Mouse (Mus musculus): Measurements from ENCODE around the gene Stt3b. TPM values are rescaled to one million over a fixed set of nuclear protein-coding genes. Genes with fewer than 3 reads are reported as not detected.
A peak's percentile ranks its signal among the peaks of the same experiment; 100 is the strongest.

Stt3b gene
- 134 TPM for polyA plus RNA-seq (2021)

DNA sequence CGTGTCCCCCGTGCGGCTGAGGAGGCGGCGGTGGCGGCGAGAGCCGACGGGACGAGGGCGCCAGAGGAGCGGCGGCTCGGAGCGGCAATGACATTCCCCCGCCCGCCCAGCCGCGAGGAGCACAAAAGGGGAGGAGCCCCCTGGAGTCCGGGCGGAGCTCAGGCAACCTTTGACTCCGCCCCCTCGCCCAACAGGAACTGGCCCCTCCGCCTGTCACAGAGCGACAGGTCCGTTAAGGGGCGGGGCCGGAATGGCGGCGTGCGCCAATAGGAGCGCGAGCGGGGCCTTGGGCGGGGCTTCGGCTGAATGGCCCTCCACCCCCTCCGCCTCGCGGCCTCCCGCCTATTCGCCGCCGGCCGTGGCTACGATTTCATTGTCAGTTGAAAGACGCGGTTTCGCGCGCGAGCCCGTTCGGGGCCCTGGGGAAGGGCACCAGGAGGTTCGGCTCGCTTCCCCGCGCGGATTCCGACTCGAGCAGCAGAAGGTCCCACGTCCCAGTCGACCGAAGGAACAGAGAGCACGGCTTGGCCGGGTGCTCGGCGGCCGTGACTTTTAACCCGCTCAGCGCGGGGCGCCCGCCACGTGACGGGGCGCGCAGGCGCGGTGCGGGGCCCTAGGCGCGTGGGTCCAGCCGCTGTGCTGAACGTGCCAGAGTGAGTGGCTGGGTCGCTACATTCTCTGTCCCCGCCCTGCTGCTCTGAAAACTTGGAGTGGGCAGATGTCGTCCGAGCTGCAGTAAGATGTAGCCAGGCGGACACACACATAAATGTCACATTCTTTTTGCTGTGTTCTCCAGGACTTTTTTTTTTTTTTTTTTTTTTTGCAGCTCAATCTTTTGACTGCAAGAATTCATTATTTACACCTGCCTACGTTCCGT, at the start of gene Stt3b:
TSS of gene Stt3b (minus strand) at position 76 of the 877 bp plus-strand sequence.
- in situ Hi-C loops (cut with MboI; ENCODE audit: low pct_unique_long_range_greater_than_20kb): loop anchor here (10.0 kb wide), 2 partner anchors 194 to 394 kb away; no protein-coding TSS in a partner anchor
- H3K27me3 ChIP-seq: no peaks in the 10 kb centered on the region
- ATAC-seq (peak; percentile 89), DNase-seq (ENCODE audit: low read depth, low spot score) (peak; percentile 94)
- TF ChIP-seq CTCF (IDR thresholded peaks at IDR 0.05): no peak
- CTCF ChIA-PET: interaction anchor here (0.6 kb wide), 1 partner anchor 16 kb away, joined by 3 read pairs; no protein-coding TSS in a partner anchor
- POLR2A ChIA-PET: interaction anchor here (0.7 to 1.2 kb wide), 2 partner anchors 14 to 333 kb away, joined by 3 to 12 read pairs; no protein-coding TSS in a partner anchor

DNA sequence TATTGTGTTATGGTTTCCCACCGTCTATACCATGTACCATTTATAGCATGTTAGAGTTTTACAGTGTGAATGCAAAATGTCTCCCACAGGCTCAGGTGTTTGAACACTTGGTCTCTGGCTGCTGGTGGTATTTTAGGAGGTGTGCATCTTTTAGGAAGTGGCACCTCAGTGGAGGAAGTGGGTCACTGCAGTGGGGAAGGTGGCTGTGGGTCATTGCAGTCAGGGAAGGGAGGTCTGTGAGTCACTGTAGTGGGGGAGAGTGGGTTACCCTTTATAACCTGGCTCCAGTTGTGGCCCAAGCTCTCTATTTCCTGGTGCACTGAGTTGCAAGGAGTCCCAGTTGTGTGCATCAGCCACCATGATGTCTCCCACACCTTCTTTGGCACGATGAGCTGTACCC, 48.2 kb upstream of the Stt3b start:
- in situ Hi-C loops (cut with MboI; ENCODE audit: low pct_unique_long_range_greater_than_20kb): no loop called here
- DNase-seq (ENCODE audit: low read depth, low spot score) (no peak), ATAC-seq (no peak)
- H3K27me3 ChIP-seq: peaks cover 3% of the 10 kb centered on the region
- CTCF ChIA-PET: interaction anchor here (0.7 kb wide), 1 partner anchor 17 kb away, joined by 3 read pairs; no protein-coding TSS in a partner anchor
- TF ChIP-seq CTCF (IDR thresholded peaks at IDR 0.05): no peak
- POLR2A ChIA-PET: no interaction called here

DNA sequence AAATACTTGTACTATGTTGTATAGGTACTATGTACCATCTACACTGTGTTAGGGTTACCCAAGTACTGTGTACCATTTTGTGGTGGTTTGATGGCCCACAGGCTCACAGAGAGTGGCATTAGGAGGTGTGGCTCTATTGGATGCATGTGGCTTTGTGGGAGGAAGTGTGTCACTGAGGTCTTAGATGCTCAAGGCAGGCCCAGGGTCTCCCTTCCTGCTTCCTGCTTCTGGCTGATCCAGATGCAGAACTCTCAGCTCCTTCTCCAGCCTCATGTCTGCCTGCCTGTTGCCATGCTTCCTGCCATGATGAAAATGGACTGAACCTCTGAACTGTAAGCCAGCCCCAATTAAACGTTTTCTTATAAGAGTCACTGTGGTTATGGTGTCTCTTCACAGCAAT, 47.8 kb upstream of the Stt3b start:
- in situ Hi-C loops (cut with MboI; ENCODE audit: low pct_unique_long_range_greater_than_20kb): no loop called here

DNA sequence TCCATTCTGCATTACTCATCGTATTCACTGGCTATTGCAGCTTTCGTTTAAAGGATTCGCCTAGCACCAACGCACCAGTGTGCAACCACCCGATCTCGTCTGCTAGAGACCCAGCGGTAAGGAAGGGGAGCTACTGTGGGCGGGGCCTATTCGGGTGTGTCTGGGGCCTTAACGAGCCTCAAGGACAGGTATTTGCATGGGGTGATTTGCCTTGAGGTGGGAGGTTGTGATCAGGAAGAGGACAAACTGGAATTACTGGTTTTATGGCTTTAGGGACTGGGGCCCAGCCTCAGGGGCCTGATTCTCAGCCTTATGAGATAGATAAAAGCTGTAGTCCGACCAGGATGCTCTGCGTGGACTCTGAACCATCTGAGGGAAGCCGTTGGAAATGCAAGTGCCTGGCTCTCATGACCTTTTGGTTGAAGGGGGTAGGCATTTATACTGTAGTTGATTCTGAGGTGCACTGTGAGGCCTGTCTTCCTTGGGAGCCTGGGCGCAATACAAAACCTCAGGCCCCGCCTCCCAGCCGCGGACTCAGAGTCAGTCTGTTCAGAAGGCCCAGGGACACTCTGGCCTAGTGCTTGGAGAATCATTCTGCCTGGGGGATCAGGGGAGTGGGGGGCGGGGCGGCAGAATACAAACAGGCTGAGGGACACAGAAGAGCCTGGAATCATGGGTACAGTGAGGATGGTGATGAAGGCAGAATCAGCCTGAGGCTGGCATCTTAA, 46.7 kb upstream of the Stt3b start:
- DNase-seq (ENCODE audit: low read depth, low spot score) (no peak), ATAC-seq (no peak)
- ChIA-PET POLR2A (no interaction called here), CTCF (no interaction called here)
- peaks cover 6% of the 10 kb centered on the region for H3K27me3 ChIP-seq
- no peak for TF ChIP-seq CTCF (IDR thresholded peaks at IDR 0.05)
- in situ Hi-C loops (cut with MboI; ENCODE audit: low pct_unique_long_range_greater_than_20kb): no loop called here

More for the DNA sequence above, 47.8 kb upstream of the Stt3b start:
- ChIA-PET CTCF (no interaction called here), POLR2A (no interaction called here)
- H3K27me3 ChIP-seq: peaks cover 3% of the 10 kb centered on the region
- DNase-seq (ENCODE audit: low read depth, low spot score): no peak
- no peak for ATAC-seq
- TF ChIP-seq CTCF (IDR thresholded peaks at IDR 0.05): no peak

DNA sequence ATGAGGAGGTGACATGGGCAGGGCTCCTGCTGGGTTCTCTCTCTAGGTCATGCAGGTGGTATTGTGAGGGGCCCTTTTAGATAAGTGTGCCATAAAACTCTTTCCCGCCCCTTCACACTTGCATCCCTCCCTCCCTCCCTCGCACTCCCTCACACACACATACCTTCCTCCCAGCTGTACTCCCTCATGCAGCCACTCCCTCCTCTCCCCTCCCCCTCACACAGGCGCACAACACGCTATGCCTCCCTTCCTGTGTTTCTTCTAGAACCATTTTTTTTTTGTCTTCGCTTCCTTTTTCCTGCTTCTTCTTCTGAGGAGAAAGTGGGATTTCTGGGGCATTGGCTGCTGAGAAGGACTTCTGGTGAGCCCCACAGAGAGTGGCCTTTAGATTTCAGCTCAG, 45.8 kb upstream of the Stt3b start:
- DNase-seq (ENCODE audit: low read depth, low spot score) (no peak), ATAC-seq (no peak)
- H3K27me3 ChIP-seq: peaks cover 6% of the 10 kb centered on the region
- in situ Hi-C loops (cut with MboI; ENCODE audit: low pct_unique_long_range_greater_than_20kb): no loop called here
- POLR2A ChIA-PET: no interaction called here
- CTCF ChIA-PET: no interaction called here
- no peak for TF ChIP-seq CTCF (IDR thresholded peaks at IDR 0.05)

DNA sequence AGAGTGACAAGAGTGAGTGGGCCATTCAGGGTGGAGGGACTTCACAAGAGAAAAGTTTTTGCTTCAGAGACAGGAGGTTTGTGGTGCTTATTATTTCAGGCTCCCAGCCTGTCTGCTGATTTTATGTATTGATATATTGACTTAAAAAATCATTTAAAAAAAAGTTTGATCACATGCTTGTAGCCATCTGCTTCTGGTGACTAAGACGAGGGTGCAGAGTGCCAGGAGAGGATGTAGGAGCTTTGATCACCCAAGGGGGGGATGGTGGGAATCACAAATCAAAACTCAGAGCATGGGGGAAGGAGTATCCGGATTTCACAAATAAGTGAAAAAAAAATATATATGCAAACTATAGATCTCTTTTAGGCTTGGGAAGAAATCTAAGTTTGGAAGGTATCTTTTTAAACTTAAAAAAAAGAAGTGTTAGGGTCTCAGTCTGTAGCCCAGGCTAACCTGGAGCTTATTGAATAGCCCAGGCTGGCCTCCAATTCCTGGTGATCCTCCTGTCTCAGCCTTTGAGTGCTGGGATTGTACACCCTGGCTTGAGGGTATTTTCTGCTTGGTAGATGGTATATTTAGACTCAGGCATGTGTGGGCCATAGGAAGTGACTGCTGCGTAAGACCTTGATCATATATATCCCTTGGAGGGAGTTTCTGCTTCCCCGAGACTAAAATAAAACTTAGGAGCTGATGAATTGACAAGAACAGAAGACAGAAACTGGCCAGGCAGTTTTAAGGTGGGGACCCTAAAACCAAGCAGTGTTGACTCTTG, 39.7 kb upstream of the Stt3b start:
- ATAC-seq (no peak), DNase-seq (ENCODE audit: low read depth, low spot score) (no peak)
- peaks cover 14% of the 10 kb centered on the region for H3K27me3 ChIP-seq
- ChIA-PET CTCF (no interaction called here), POLR2A (no interaction called here)
- no peak for TF ChIP-seq CTCF (IDR thresholded peaks at IDR 0.05)
- in situ Hi-C loops (cut with MboI; ENCODE audit: low pct_unique_long_range_greater_than_20kb): no loop called here

DNA sequence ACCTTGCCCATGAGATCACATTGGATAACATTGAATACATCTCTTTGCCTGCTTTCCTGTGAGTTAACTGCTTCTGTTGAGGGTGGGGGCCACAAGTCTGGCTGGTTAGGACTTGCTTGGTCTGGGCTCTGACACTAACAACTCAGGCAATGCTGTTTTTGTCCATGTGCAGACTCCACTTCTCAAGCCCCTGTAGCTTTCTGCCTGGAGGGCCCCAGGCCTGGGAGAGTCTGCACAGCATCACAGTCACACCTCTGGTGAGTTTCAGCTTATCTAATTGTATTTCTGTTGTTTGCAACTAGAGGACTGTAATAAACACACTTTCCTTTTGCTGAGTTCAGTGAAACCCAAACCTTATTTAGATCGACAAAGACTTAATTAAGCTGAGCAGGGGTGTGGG, 38.9 kb upstream of the Stt3b start:
- no peak for DNase-seq (ENCODE audit: low read depth, low spot score)
- POLR2A ChIA-PET: no interaction called here
- no peak for ATAC-seq
- in situ Hi-C loops (cut with MboI; ENCODE audit: low pct_unique_long_range_greater_than_20kb): no loop called here
- no peak for TF ChIP-seq CTCF (IDR thresholded peaks at IDR 0.05)
- CTCF ChIA-PET: no interaction called here
- peaks cover 14% of the 10 kb centered on the region for H3K27me3 ChIP-seq

DNA sequence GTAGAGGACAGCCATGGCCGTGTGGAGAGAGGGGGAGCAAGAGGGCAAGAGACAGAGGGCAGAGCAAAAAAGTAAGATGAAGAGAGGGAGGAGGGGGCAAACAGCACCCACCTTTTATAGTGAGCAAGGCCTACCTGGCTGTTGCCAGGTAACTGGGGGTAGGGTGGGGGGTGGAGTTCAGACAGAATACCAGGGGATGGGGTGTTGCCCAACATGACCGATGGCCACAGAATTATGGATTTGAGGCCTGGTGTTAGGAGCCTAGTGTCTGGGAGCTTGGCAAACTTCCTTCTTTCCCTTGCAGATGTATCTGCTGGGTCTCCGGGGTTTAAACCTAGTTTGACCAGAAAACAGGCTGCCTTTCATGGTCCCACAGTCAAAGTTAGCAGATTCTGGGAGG, 34.7 kb upstream of the Stt3b start:
- peaks cover 8% of the 10 kb centered on the region for H3K27me3 ChIP-seq
- DNase-seq (ENCODE audit: low read depth, low spot score) (no peak), ATAC-seq (no peak)
- CTCF ChIA-PET: no interaction called here
- POLR2A ChIA-PET: no interaction called here
- in situ Hi-C loops (cut with MboI; ENCODE audit: low pct_unique_long_range_greater_than_20kb): no loop called here
- TF ChIP-seq CTCF (IDR thresholded peaks at IDR 0.05): no peak

DNA sequence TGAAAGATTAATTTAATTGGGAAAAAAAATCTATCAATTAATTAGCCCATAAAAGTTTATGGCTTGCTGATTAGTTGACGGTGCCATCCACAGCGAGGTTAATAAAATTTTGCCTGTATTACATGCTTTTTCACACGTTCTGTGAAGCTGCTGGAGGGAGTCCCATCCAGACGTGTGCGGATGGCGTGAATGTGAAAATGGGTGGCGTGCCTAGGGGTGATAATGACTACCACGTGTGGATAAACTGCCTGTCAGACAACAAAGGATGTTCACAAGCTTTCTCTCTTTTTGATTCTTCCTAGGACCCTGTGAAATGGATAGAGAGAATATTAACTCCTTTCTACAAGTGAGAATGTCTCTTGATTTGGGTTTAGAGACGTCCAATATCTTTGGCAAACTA, 31.4 kb upstream of the Stt3b start:
- TF ChIP-seq CTCF (IDR thresholded peaks at IDR 0.05): no peak
- peaks cover 1% of the 10 kb centered on the region for H3K27me3 ChIP-seq
- CTCF ChIA-PET: interaction anchor here (1.1 kb wide), 1 partner anchor 17 kb away, joined by 3 read pairs; no protein-coding TSS in a partner anchor
- DNase-seq (ENCODE audit: low read depth, low spot score): no peak
- no peak for ATAC-seq
- in situ Hi-C loops (cut with MboI; ENCODE audit: low pct_unique_long_range_greater_than_20kb): no loop called here
- POLR2A ChIA-PET: no interaction called here

DNA sequence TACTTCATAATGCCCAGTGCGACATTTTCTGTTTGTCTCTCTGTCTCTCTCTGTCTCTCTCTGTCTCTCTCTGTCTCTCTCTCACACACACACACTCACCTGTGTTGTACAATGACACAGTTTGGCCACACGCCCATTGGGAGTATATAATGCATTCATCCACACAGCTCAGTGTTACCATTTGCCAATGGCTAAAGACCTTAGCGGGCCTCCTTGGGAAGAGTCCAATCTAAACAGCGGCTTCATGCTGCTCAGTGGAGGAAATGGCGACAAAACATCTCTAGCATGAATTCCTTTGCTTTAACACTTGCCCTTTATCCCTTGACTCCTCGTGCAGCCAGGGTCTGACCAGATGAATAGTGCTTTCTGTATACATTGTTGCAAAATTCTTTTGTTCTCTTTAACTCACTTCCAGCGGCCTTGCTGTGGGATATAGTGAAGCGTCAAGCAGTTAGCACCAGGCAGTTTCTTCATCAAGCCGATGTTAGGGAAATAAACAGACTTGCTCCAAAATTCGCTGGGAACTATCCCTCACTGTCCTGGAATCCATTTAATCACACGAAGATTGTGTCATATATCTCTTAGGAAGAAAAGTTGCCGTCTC, 30.1 kb upstream of the Stt3b start:
- DNase-seq (ENCODE audit: low read depth, low spot score): peak; percentile 33
- ATAC-seq: peak; percentile 68
- H3K27me3 ChIP-seq: no peaks in the 10 kb centered on the region
- ChIA-PET POLR2A (no interaction called here), CTCF (interaction anchor here (1.1 to 1.4 kb wide), 2 partner anchors 9 to 18 kb away, joined by 3 to 4 read pairs; no protein-coding TSS in a partner anchor)
- no peak for TF ChIP-seq CTCF (IDR thresholded peaks at IDR 0.05)
- in situ Hi-C loops (cut with MboI; ENCODE audit: low pct_unique_long_range_greater_than_20kb): no loop called here

All from Patski (cell line).